Mouse (Mus musculus) v-Abl transformed pro-B cells (cell line): ENCODE data around the gene Plscr5.

ENCODE experiments used
- in situ Hi-C, 2 experiments: fragments of 400-800 bp; cut with MboI; formaldehyde crosslinking; loops; one replicate each; pipeline ENCODE4 v1.15.1; 2025; ENCODE audit not compliant: unreplicated experiment in 2 of 2

Plscr5 gene

DNA sequence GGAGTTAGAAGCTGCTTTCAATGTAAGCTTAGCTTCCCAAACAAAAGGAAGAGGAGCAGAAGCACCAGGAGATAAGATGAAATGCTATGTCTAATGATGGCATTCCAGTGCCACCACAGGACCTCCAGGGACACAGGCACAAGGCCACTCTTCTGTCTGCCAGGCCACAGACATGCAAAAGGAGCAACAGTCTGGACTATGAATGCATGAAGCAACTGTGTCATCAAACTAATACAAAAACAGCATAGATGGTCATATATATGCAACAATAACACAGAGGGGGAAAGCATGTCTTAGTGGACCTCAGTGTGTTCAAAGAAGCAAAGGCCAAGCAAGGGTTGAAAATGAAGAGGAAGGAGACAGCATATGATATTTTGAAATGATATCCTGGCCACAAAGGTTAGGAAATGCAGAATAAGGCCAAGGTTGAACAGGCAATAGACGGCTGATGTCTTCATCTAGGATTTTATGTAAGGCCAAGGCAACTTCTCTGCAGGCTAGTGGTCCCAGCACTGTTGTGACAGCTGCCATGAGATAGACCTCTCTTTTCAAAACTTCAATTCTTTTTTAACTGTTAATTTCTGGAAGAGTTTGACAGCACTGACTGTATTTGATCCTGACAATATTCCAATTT lies 32.0 kb downstream of the Plscr5 start:
- in situ Hi-C loops, result no loop called here

DNA sequence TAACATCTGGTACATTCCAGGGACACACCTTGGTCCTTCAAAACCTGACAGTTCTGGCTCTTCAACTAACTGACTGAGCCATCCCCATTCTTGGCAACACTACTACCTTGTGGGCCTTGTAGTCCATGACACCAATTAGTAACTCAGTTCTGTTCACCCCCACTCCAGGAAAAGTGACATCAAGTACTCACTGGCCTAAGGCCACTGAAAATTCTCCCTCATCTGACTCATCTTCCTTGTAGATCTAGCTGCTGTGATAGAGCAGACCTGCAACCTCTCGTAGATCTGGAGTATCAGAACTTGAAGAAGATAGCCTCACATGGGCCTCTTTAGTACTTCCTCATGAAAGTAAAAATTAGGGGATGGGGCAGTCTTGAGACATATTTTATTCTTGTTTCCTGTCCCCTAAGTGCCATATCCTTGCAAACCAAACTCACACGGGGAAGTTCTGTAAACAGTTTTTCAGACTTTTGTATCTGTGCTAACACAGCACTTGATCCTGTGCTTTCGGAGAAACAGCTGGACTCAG lies 33.5 kb downstream of the Plscr5 start:
- in situ Hi-C loops, result no loop called here

DNA sequence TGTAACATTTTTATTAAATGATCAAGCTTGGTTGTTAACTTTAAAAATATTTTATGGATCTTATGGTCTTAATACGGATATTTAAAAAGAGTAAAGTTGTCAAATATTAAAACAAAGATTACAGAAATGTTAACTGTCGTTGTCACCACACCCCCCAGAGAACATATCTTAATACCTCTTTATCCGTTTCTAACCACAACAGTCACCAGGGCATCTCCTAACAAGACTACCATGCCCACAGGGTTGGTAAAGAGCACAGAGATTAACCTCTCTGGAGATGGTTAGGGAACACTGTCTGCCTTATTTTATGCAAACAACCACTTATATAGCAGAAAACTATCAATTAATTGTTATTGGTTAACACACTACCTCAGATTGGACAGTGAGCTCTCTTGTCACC lies 34.1 kb downstream of the Plscr5 start:
- in situ Hi-C loops, result no loop called here

DNA sequence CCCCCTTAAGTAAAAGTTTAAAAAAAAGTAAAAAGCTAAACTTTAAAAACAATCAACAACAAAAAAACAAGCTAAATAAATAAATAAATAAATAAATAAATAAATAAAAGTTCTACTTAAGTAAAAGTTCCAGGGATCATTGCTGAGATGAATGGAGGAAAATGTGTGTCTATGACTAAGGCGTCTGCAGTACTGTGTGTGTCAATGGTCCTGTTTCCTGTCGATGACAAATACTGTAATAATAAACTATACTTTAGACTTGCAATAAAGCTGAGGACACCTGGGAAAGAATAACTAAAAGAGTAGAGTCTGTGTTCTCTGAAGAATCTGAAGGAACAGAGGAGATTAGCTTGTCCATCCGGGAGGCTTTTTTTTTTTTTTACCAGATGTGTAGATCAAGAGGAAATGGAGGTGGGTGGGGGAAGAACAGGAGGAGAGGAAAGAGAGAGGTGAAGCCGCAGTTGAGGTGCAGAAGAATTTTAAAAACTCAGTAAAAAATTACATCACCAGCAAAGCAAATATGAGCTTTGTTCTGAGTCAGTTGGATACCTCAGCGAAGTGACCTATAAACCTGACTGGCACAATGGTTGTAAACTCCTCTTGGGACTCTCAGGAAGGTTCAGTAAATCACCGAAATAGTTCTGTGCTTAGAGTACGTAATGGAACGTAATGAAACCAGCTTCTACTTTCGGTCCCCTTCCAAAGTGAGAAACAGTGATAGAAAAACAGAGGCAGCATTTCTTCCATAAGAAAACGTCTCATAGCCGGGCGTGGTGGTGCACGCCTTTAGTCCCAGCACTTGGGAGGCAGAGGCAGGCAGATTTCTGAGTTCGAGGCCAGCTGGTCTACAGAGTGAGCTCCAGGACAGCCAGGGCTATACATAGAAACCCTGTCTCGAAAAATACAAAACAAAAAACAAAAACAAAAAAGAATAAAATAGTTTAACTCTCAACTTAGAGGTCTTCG lies 36.4 kb downstream of the Plscr5 start:
- in situ Hi-C loops, result no loop called here

DNA sequence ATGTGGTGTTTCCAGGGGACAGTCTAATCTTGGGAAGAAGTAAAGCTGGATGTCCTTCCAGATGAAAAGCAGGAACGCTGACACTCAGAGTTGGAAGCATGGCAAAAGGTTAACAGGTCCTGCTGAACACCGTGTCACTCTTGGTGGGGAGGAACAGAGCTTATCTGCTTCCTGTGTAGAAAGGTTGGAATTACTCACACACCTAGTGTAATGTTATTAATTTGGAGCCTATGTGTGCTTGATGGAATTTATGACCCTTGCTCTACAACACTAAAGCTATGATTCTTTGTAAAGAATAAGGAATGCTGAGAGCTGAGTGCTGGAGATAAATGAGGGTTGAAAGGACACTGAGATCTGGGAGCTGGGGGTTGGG lies 37.1 kb downstream of the Plscr5 start:
- in situ Hi-C loops, result no loop called here

DNA sequence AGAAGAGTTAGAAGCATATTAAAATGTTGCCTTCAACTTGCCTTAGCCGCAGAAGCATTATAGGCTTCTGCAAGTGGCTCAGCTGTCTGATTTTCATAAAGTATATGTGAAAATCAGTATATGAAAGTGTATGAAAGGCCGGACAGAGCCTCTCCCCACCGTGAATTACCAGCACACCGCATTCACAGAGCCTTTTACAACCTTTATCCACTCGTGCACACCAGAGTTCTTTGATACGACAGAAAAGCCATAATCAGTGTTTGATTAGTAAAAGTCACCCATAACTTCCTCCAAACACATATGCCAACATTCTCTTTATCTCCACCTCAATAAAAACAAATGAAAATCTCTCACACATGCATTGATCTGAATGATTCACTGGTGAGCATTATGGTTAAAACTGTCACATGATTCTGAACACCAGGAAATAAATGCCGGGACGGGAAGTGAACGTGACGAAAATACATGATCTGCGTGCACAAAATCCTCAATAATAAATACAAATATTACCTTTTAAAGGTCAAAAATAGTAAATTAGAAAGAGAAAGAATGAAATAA lies 42.2 kb downstream of the Plscr5 start:
- in situ Hi-C loops, result no loop called here

DNA sequence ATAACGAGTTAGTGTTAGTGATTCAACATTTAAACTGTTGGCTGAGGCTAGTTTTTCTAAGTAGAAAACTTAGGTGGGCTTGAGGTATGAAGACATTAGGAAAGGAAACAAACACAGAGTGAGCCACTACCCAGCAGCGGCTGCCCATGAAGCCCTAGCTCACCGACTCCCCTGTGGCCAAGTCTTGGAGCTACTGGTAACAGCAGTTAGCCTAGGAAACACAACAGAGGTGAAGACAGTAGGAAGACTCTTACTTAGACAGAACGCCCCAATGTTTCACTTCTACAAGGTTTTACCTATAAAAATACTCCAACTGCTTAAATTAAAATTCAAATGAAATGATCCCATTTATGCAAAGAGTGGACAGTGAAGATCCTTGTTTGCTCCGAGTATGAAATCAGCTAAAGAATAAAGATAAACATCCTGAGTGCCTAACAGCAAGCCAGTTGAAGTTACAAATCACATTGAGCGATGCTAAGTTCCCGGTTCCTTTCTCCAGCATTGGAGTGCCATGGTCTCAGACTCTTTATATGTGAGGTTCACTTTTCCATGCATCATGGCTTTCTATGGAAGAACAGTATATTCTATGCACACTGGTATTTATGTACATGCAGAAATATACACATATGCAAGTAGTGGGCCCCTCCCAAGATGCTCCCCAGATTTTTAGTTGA lies 56.2 kb downstream of the Plscr5 start:
- in situ Hi-C loops, result no loop called here

DNA sequence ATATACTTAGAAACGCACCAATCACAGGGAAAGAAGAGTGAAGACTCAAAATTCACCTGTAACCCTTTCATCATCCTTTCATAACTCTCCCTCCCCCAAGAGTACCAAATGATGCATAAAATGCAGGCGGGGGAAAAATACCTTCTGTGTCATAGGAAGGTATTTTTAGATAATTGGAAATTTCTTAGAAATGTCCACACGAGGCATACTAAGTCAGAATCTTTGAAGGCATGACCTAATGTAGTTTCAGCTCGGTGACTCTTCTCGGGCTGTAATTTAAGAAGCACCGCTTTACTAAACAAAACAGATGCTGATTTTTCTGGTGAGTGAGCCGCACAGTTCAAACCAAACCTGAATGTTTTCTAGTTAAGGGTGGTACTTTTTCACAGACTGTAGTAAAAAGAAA lies 56.7 kb downstream of the Plscr5 start, which contains the start of gene Plscr1:
TSS of gene Plscr1 (plus strand) at position 304 of the 406 bp plus-strand sequence.
- in situ Hi-C loops, result no loop called here

DNA sequence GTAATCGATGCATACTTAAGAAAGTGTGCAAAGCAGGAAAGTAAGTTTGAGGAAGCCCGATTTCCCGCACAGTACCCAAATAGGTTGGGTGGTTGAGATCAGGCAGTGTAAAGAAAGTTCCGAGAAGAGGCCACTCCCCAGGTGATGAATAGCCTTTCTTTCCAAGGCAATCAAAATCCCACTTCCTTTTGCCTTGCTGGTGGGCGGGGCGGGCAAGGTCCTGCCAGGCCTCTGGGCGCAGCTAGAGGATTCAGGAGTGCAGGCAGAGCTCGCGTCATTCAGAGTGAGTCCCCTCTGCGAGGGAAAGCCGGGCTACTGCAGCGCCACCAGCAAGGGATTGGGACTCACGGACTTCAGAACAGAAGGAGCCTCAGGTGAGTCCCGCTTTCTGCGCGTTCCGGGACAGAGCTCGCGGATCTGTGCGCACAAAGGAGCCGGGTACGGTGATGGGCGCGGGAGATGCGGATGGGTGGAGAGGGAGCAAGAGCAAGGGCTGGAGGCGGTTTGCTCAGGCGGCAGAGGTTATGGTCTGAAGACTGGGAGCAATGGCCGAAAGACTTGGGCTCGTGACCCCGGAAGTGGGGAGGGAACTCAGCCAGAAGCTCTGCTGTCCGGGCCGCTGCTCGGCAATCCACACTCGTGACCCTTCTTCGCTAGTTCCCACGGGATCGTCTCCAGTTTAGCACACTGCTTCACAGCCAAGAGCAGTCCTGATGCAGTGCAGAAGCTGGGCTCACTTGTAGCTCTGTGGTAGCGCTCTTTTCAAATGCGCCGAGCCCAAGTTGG lies 57.4 kb downstream of the Plscr5 start:
- in situ Hi-C loops, result loop anchor here (5.0 to 10.0 kb wide), 3 partner anchors 132 to 235 kb away; no protein-coding TSS in a partner anchor

DNA sequence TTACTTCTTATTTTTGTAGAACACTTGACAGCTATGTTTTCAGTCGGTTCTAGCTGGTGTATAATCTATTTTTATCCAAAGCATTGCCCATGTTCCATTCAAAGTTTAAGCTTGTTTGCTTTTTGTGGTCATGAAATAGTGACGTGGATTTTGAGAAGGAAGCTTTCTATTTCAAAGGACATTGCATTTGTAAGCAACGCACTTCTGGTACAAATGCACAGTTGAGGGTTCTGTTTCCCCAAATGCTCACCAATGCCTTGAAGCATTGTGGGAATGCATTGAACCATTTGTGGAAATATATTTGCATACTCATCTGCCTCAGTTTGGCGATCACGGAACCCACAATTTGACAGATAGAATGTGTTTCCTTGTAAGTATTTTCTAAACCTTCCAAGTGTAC lies 60.0 kb downstream of the Plscr5 start:
- in situ Hi-C loops, result loop anchor here (5.0 to 10.0 kb wide), 3 partner anchors 130 to 232 kb away; no protein-coding TSS in a partner anchor

DNA sequence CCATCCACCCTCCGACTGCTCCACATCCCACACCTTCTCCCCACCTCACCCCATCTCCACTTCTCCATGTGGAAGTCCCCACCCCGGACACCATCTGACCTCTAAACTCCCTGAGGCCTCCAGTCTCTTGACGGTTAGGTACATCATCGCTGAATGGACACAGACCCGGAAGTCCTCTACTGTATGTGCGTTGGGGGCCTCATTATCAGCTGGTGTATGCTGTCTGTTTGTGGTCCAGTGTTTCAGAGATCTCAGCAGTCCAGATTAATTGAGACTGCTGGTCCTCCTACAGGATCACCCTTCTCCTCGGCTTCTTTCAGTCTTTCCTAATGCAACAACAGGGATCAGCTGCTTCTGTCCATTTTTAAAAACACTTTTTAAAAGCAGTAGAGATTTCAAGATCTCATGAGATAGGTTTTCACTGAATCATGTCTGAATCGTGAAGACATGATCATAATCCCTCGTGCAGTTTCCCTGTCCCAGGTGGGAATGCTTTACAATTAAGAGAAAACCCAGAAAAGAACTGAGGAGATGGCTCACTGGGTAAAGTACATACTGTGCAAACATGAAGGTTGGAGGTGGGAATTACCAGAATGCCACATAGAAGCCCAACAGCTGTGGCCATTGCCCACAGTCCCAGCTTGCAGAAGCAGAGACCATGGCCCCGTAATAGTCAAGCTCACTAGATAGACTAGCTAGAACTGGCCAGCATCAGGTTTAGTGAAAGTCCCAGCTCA lies 61.0 kb downstream of the Plscr5 start:
- in situ Hi-C loops, result loop anchor here (5.0 to 10.0 kb wide), 3 partner anchors 129 to 231 kb away; no protein-coding TSS in a partner anchor
